Mouse (Mus musculus) c-Kit-positive CD71-negative TER-119-negative erythroid progenitor cells, embryonic 14.5 days (primary cell): ENCODE results near the gene Rasal2.

ENCODE experiments used
- DNase-seq: peaks from one replicate; pipeline ENCODE4 v3.0.0-alpha.2; 2013; ENCODE audit warnings: low read depth

The Rasal2 gene

DNA sequence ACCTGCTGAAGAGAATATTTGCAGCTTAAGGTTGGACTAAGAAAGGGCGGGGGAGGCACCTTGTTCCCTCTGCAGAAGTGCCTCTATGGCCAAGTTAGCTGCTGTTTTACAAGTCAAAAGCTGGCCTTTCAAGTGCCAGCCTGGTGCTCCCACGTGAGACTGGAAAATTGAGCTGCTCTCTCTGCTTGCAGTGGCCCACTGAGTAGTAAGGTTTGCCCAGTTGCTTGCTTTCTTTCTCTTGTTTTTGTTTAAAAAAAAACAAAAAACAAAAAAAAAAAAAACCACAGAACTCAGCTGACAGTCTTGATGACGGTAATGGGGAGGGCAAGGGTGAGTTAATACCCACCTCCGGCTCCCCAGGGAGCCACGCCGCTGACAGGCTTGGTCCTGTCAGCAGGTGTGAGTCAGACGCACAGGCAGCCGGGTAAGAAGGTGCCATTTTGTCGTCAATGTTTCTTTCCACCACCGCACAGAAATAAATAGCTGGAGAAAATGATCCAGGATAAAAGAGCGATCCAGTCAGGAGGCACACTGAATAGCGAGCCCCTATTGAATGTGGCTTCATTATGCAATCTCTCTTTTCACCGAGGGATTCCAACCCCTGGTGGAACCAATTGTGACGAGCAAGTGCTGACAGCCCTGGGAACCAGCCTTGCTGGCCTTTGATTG lies 27.7 kb upstream of the Rasal2 start:
- DNase-seq: no peak

- DNase-seq: no peak
These were observed 26.7 kb upstream of the Rasal2 start for GRCm38 (mm10) chr1:157439101-157439500.

DNA sequence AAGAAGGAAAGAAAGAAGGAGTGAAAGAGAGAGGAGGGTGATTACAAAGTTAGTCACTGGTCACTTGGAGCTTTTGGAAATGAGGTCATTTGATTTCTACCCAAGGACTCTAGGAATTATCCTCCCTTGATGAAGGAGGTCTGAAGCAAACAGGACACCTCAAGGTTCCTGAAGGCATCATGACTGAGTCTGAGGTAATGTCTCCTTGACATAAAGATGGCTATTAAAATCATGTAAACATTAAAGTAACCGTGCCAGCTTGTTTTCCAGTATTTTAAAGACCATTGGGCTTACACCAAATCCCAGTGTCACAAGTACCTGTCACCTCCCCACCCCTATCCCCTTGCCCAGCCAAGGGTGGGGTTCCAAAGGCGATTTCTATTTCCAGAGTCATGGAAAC lies 25.9 kb upstream of the Rasal2 start:
- DNase-seq: no peak

GRCm38 (mm10) chr1:157435926-157436325 lies 23.5 kb upstream of the Rasal2 start:
- DNase-seq: no peak

DNA sequence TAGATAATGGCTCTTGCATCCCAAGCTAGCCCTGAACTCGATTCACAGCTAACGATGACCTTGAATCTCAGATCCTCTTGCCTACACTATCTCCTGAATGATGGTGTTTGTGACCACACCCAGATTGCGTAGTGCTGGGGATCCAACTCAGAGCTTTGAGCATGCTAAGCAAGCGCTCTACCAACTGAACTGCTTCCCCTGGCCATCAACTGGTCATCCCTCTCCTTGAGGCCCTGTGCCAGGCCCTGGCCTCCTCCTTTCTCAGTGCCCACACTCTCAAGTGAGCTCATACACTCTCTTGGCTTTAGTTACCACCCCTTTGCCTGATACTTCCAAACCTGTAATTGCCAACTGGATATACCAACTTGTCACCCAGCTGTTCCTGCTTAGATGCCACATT lies 22.0 kb upstream of the Rasal2 start:
- DNase-seq: no peak

DNA sequence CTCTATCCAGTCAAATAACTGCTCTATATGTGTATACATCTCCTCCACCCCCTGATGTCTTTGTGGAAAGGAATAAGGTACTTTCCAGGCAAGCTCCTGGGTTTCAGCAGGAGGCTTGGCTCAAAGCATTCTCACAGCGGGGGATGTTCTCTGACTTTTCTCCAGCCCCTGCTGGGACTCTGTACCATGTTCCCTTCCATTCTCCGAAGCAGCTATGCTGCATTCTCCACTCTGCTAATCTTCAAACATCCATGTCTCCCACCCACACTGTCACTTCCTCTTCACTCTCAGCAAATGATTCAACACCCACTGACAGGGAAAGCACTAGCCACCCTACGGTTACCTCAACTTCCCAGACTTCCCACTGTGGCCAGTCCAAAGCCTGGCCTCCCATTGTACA lies 20.9 kb upstream of the Rasal2 start:
- DNase-seq: no peak

GRCm38 (mm10) chr1:157428366-157428765 lies 16.0 kb upstream of the Rasal2 start:
- no peak for DNase-seq

DNA sequence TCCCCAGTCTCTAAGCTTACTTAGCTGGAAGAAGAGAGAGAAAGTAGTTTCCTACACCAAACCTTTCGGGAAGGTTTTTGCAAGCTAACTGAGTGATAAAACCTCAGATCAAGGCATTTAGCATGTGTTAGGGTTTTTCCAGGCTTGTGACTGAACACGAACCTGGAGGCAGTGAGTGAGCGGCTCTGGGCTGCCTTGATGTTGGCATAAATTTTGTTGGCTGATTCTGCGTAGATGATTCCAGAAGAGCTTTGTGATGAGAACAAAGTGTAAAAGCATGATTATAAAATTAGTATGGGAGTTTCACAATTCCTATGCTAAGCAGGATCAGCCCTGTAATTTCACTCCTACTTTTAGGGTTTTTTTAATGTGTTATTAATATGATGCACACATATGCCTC lies 15.2 kb upstream of the Rasal2 start:
- no peak for DNase-seq

GRCm38 (mm10) chr1:157426933-157427332 lies 14.5 kb upstream of the Rasal2 start:
- DNase-seq: no peak

DNA sequence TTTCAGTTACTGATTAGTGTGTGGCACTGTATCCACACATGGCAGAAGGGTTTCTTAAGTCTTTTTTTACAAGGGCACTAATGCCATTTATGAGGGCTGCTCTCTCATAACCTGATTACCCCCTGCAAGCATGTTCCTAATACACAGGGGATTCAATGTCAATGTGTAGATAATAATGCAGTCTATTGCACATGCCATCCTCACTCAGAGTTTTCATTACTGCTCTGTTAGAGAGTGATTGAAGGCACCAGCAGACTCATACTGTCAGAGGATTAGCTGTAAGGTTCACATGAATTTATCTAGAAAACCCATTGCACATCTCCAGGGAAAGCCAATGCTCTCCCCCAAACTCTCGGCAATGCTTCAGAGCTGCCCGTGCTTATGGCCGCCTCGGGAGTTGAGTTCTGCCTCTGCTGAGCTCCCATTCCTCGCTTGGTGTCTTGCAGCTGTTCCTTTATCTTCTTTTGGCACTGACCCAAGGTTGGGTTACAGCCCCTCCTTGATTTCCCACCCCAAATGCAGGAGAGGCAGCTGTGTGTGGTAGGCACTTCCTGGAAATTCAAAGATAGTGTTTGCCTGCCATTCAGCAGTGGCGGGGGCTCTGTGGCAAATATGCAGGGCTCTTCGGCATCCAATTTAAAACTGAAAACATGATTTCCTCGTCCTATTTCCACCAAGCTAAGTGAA lies 13.5 kb upstream of the Rasal2 start:
- DNase-seq: no peak

DNA sequence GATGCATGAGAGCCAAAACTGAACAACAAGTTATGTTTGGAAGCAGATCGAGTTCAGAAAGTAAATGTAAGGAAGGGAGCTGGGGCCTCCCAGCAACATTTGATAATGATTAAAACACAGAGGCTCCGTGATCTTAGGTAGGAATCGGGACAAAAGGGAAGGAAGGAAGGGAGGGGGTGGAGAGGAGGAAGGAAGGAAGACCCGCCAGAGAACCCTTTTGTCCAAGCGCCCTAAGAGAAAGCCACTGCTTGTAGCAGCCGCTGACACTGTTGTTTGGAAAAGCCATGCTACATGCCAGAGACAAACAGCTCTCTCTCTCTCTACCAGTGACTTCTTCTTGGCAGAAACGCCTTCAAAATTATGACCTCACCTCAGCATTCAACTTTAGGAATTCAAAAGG lies 5.5 kb upstream of the Rasal2 start:
- DNase-seq: no peak

DNA sequence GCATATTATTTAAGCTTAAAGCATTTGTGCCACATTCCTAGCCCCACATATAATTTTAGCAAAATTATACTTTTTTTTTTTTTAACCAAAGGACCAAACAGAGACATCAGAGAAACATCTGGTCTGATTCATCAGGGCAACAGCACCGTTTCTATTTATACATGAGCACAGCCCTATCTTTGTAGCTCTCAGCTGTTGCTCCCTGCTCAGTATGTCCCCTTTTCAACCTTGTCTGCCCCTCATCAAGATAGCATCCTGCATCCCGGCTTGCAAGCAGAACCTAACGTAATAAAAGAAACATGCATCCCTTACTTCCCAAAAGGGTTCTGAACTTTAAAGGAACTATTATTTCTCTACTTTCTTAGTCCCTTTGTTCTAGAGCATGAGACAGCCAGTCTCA lies 5.0 kb upstream of the Rasal2 start:
- DNase-seq: no peak

DNA sequence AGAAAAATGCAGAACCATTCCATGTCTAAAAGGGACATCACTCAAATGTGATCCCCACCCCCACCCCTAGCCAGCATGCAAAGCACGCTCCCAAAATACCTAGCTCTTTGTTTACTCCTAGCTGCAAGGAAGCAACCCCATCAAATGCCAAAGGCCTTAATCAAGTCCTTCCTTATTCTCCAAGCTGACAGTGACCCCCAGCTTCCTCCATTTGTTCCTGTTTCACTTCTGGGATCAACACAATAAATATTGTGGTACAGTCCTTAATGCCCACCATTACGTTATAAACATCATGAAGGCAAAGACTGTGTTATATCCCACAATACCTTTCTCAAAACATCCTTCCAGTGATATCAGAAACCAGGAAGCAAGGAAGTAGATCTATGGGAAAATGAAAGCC lies 4.2 kb upstream of the Rasal2 start:
- no peak for DNase-seq

DNA sequence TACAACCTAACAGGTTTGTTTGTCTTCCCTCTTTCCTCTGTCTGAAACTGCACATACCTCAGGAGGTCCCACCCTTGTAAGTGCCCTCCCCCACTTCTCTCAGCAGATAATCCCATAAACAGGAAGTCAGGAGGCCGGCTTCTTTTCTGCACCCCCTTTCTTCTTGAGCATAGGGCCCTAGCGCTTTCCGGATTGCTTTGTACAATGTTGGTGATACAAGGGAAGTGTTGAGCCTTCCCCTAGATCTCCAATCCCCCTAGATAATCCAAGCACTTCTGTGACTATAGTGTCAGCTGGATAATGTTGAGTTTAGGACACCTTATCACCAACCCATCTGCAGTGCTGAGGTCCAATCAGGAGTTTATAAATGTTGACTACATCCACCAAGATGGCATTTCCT lies 3.4 kb upstream of the Rasal2 start:
- DNase-seq: no peak

- no peak for DNase-seq
These were observed 549 bp downstream of the Rasal2 start for GRCm38 (mm10) chr1:157411711-157412380.

- no peak for DNase-seq
These were observed 1.1 kb downstream of the Rasal2 start for GRCm38 (mm10) chr1:157411341-157411710.

GRCm38 (mm10) chr1:157410937-157411336 lies 1.5 kb downstream of the Rasal2 start:
- DNase-seq: no peak

- no peak for DNase-seq
These were observed 2.7 kb downstream of the Rasal2 start for GRCm38 (mm10) chr1:157409648-157410047.

DNA sequence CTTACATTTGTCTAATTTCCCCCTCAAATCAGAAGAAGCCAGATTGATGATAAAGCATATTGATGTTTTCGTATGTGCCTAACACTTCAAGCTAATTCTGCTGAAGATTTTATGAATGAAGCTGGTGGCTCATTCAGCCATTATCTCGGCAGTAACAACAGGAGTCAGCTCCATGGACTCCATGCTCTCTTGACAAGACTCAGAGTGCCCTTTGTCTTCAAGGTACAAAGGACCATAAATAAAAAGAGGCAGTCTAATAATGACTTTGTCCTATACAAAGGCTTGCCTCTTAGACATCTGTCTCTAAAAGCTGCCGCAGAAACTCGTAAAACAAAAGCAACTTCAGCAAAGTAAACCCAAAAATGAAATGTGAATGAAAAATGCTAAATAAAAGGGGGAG lies 24.4 kb downstream of the Rasal2 start:
- DNase-seq: no peak

DNA sequence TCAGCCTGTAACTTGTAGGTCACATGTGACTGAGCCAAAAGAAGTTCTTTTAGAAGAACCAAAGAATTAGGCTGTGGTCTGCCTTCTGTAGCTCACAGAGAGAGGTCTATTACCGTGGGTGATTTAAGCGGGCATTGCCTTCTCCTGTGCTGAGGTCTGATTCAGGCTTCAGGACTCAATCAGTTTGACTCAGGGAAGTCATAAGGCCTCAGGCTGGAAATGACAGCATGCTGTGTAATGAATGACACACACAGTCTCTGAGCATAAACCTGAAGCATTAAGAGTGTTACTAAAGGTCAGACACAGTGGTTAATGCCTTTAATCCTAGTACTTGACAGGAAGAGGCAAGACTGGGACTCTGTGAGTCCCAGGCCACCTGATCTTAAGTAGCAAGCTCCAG lies 31.7 kb downstream of the Rasal2 start:
- DNase-seq: no peak

- no peak for DNase-seq
These were observed 42.0 kb downstream of the Rasal2 start for GRCm38 (mm10) chr1:157370397-157370796.

DNA sequence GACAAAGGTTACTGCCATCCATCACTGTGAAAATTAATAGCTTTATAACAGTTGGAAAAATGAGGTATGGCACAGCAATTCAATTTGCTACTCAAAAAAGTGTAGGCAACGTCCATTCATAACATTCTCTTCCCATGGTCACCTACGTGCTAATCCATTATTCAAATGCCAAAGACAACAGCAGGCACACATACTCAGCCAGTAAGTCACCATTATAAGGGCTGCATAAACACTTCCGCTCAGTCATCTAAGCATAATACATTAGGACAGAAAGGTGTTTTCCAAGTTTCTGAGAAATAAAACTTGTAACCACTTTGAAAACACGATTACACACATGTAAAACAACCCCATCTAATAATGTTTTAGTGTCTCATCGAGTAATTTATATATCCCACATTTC lies 44.1 kb downstream of the Rasal2 start:
- no peak for DNase-seq

- DNase-seq: no peak
These were observed 65.7 kb downstream of the Rasal2 start for GRCm38 (mm10) chr1:157346661-157347060.

- no peak for DNase-seq
These were observed 68.9 kb downstream of the Rasal2 start for GRCm38 (mm10) chr1:157343519-157343918.
